ENCODE assay signal across 9 mouse cellular contexts in genomic region chr17:50025173-50025626, GRCm38 (mm10).
DNase-seq lines count a peak whose midpoint lies in the region; ATAC-seq and TF ChIP-seq lines count a peak whose summit lies in the region.
"Had no signal": no experiment of that assay in that cellular context is flagged by ENCODE, and none has a peak within 500 bp of the region (broad histone marks: within the 10 kb centered on the region; RNA-seq: fewer than 3 reads in every experiment).

No protein-coding gene starts in this region.

- no peak for DNase-seq in layer of hippocampus, adult 2 months (ENCODE audit: low spot score in 2 of 2)
- DNase-seq in layer of hippocampus, adult 18-20 months (ENCODE audit: low spot score in 2 of 2), result no peak
- DNase-seq in adipocyte (ENCODE audit: low spot score), result no peak
- no peak for DNase-seq in cerebellum, adult 11-12 months

- no peaks in the 10 kb centered on the region for H3K27me3 ChIP-seq in liver, embryonic 15.5 days
- H3K27me3 ChIP-seq in small intestine, adult 2 months (ENCODE audit: control insufficient read depth, insufficient read depth, low read length), result no peaks in the 10 kb centered on the region
- H3K27me3 ChIP-seq in hindbrain, embryonic 16.5 days (replicated peaks; ENCODE audit: control insufficient read depth, insufficient read depth, low read length), result no peaks in the 10 kb centered on the region
- H3K27me3 ChIP-seq: hindbrain, embryonic 15.5 days had no signal

- peak overlapping the region; percentile 40 for H3K4me2 ChIP-seq in liver, embryonic 15.5 days
- H3K4me2 ChIP-seq in hindbrain, embryonic 16.5 days (ENCODE audit: low read length), result no peak overlapping the region
- H3K4me2 ChIP-seq: hindbrain, embryonic 15.5 days had no signal

- H3K27ac ChIP-seq in layer of hippocampus, adult 2 months, result peak overlapping the region; percentile 25; the same call in 1 of the 2 replicates
- H3K27ac ChIP-seq in bone marrow macrophage, adult 2 months (ENCODE audit: insufficient read depth, low read depth, low read length), result peak overlapping the region; percentile 98
- H3K27ac ChIP-seq in liver, embryonic 15.5 days (replicated peaks), result peak overlapping the region; percentile 87
- peak overlapping the region; percentile 17; the same call in 1 of the 2 replicates for H3K27ac ChIP-seq in small intestine, adult 2 months (ENCODE audit: insufficient read depth, low read depth, low read length)
- H3K27ac ChIP-seq in hindbrain, embryonic 16.5 days (ENCODE audit: low read depth, low read length), result no peak overlapping the region
- H3K27ac ChIP-seq: hindbrain, embryonic 15.5 days had no signal

- no peak for TF ChIP-seq CTCF in layer of hippocampus, adult 2 months (conservative IDR thresholded peaks at IDR 0.05)
- no peak for TF ChIP-seq CTCF in bone marrow macrophage, adult 2 months (IDR thresholded peaks at IDR 0.05; ENCODE audit: low read depth, low read length)
- no peak for TF ChIP-seq CTCF in small intestine, adult 2 months (IDR thresholded peaks at IDR 0.05; ENCODE audit: extremely low read depth, insufficient read length, insufficient replicate concordance, low read depth, low read length)

- 12% methylated on average over 4 of the region's 4 CpGs for WGBS in liver, embryonic 15.5 days (ENCODE audit: insufficient replicate concordance)
- WGBS in small intestine, adult 2 months, result 54% methylated on average over 4 of the region's 4 CpGs
- WGBS in hindbrain, embryonic 16.5 days, result 47% methylated on average over 4 of the region's 4 CpGs

- H3K9ac ChIP-seq in liver, embryonic 15.5 days, result peak overlapping the region; percentile 9; the same call in 1 of the 2 replicates
- H3K9ac ChIP-seq in hindbrain, embryonic 16.5 days (ENCODE audit: low read depth, low read length), result no peak overlapping the region
- H3K9ac ChIP-seq: hindbrain, embryonic 15.5 days had no signal

- H3K4me3 ChIP-seq in layer of hippocampus, adult 2 months, result no peak overlapping the region
- H3K4me3 ChIP-seq in bone marrow macrophage, adult 2 months (ENCODE audit: insufficient read depth, low read length), result no peak overlapping the region
- no peak overlapping the region for H3K4me3 ChIP-seq in liver, embryonic 15.5 days (replicated peaks)
- no peak overlapping the region for H3K4me3 ChIP-seq in small intestine, adult 2 months (ENCODE audit: low read depth, low read length)
- no peak overlapping the region for H3K4me3 ChIP-seq in hindbrain, embryonic 16.5 days (ENCODE audit: low read length)
- H3K4me3 ChIP-seq: hindbrain, embryonic 15.5 days had no signal

- no peaks in the 10 kb centered on the region for H3K36me3 ChIP-seq in liver, embryonic 15.5 days (replicated peaks)
- no peaks in the 10 kb centered on the region for H3K36me3 ChIP-seq in small intestine, adult 2 months (ENCODE audit: control insufficient read depth, insufficient read depth, low read length)
- no peaks in the 10 kb centered on the region for H3K36me3 ChIP-seq in hindbrain, embryonic 16.5 days (ENCODE audit: control insufficient read depth, insufficient read depth, low read length)
- H3K36me3 ChIP-seq: hindbrain, embryonic 15.5 days had no signal

- no peak for ATAC-seq in liver, embryonic 15.5 days (ENCODE audit: insufficient read depth)
- no peak for ATAC-seq in hindbrain, embryonic 16.5 days

- no peak for TF ChIP-seq POLR2A in bone marrow macrophage, adult 2 months (IDR thresholded peaks at IDR 0.05; ENCODE audit: borderline replicate concordance, low read depth, low read length)
- no peak for TF ChIP-seq POLR2A in small intestine, adult 2 months (IDR thresholded peaks at IDR 0.05; ENCODE audit: low read depth, low read length)

- peaks cover 50% of the 10 kb centered on the region for H3K4me1 ChIP-seq in bone marrow macrophage, adult 2 months (ENCODE audit: control insufficient read depth, insufficient read depth, low read length)
- peaks cover 72% of the 10 kb centered on the region for H3K4me1 ChIP-seq in liver, embryonic 15.5 days (replicated peaks)
- H3K4me1 ChIP-seq in small intestine, adult 2 months (ENCODE audit: control insufficient read depth, insufficient read depth, insufficient read length, low read length), result peaks cover 2% of the 10 kb centered on the region; the same call in 1 of the 2 replicates
- peaks cover 16% of the 10 kb centered on the region for H3K4me1 ChIP-seq in hindbrain, embryonic 16.5 days (ENCODE audit: control insufficient read depth, insufficient read depth, low read depth, low read length)

- H3K9me3 ChIP-seq in liver, embryonic 15.5 days (replicated peaks), result no peaks in the 10 kb centered on the region
- H3K9me3 ChIP-seq in hindbrain, embryonic 16.5 days (ENCODE audit: control insufficient read depth, low read length), result no peaks in the 10 kb centered on the region
- H3K9me3 ChIP-seq: hindbrain, embryonic 15.5 days had no signal
